Mouse (Mus musculus): ENCODE measurements around the gene Fam208b. TPM values are rescaled to one million over a fixed set of nuclear protein-coding genes. Genes with fewer than 3 reads are reported as not detected.
"Not testable (repeated sequence)": the region's sequence is repeated elsewhere in the genome, so short reads cannot be mapped to it uniquely, and the experiment has no call there.

Fam208b gene
- total RNA-seq, 2 experiments from 2014 or later: 28.0 to 28.4 TPM

GRCm38 (mm10) chr13:3530451-3530850, 80.5 kb downstream of the Fam208b start:
- DNase-seq (ENCODE audit: extremely low spot score in 1 of 2, low spot score in 2 of 2): no peak
- intact Hi-C loops (cut with DNase I): no loop called here

GRCm38 (mm10) chr13:3526328-3526727, 84.6 kb downstream of the Fam208b start:
- no peak for DNase-seq (ENCODE audit: extremely low spot score in 1 of 2, low spot score in 2 of 2)
- intact Hi-C loops (cut with DNase I): no loop called here

GRCm38 (mm10) chr13:3525611-3526051, 85.3 kb downstream of the Fam208b start:
- no peak for DNase-seq (ENCODE audit: extremely low spot score in 1 of 2, low spot score in 2 of 2)
- intact Hi-C loops (cut with DNase I): no loop called here

GRCm38 (mm10) chr13:3523946-3524345, 87.0 kb downstream of the Fam208b start:
- DNase-seq (ENCODE audit: extremely low spot score in 1 of 2, low spot score in 2 of 2): no peak
- intact Hi-C loops (cut with DNase I): no loop called here

- peak in 1 of 2 experiments; percentile 71 for DNase-seq (ENCODE audit: extremely low spot score in 1 of 2, low spot score in 2 of 2)
- intact Hi-C loops (cut with DNase I): no loop called here
Measured at GRCm38 (mm10) chr13:3523459-3523858, 87.4 kb downstream of the Fam208b start.

- intact Hi-C loops (cut with DNase I): loop anchor here (5.0 kb wide), 1 partner anchor 238 kb away; no protein-coding TSS in a partner anchor
- not testable (repeated sequence) for DNase-seq (ENCODE audit: extremely low spot score in 1 of 2, low spot score in 2 of 2)
Measured at GRCm38 (mm10) chr13:3519994-3520393, 90.9 kb downstream of the Fam208b start.

- intact Hi-C loops (cut with DNase I): loop anchor here (5.0 kb wide), 1 partner anchor 237 kb away; no protein-coding TSS in a partner anchor
- not testable (repeated sequence) for DNase-seq (ENCODE audit: extremely low spot score in 1 of 2, low spot score in 2 of 2)
Measured at GRCm38 (mm10) chr13:3519357-3519756, 91.6 kb downstream of the Fam208b start.

Other genes with a start within 250 kb of the Fam208b start
- gene Gdi2, start 73.0 kb downstream of the Fam208b start, total RNA-seq (2021): 100 to 1,000 TPM; 344 to 350 TPM
- 10 to 100 TPM; 29.4 to 32.2 TPM for gene Asb13, start 22.9 kb upstream of the Fam208b start, total RNA-seq (2021)
- gene Calml3, start 193.2 kb upstream of the Fam208b start, total RNA-seq (2021): not detected
- not detected for gene Calm4, start 226.6 kb upstream of the Fam208b start, total RNA-seq (2021)
- not detected for gene Calm5, start 243.1 kb upstream of the Fam208b start, total RNA-seq (2021)